Mouse (Mus musculus): ENCODE data around the gene Nt5c2. TPM values are rescaled to one million over a fixed set of nuclear protein-coding genes. Genes with fewer than 3 reads are reported as not detected.
A peak's percentile ranks its signal among the peaks of the same experiment; 100 is the strongest.

The Nt5c2 gene
- polyA plus RNA-seq, 1 experiment = 17.5 TPM

GRCm38 (mm10) chr19:46955630-46956029 lies 59.3 kb downstream of the Nt5c2 start:
- Histone ChIP-seq H3K4me3 (replicated peaks; ENCODE audit: extremely low read depth, low read depth, low read length) (no peak overlapping the region), H3K4me1 (ENCODE audit: control insufficient read depth, insufficient read depth, low read length) (peaks cover 20% of the 10 kb centered on the region)
- WGBS = 97% methylated on average over 4 of the region's 4 CpGs
- TF ChIP-seq CTCF (IDR thresholded peaks at IDR 0.05; ENCODE audit: insufficient read depth, low read length) (no peak), POLR2A (IDR thresholded peaks at IDR 0.05; ENCODE audit: borderline replicate concordance, extremely low read depth, low read depth, low read length) (no peak)
- DNase-seq = no peak

GRCm38 (mm10) chr19:46953536-46953935 lies 61.4 kb downstream of the Nt5c2 start:
- WGBS = 77% methylated on average over 3 of the region's 3 CpGs
- Histone ChIP-seq H3K4me1 (ENCODE audit: control insufficient read depth, insufficient read depth, low read length) (peaks cover 6% of the 10 kb centered on the region), H3K4me3 (replicated peaks; ENCODE audit: extremely low read depth, low read depth, low read length) (no peak overlapping the region)
- DNase-seq = no peak
- TF ChIP-seq CTCF (IDR thresholded peaks at IDR 0.05; ENCODE audit: insufficient read depth, low read length) (no peak), POLR2A (IDR thresholded peaks at IDR 0.05; ENCODE audit: borderline replicate concordance, extremely low read depth, low read depth, low read length) (no peak)

- WGBS = 58% methylated on average over 5 of the region's 5 CpGs
- Histone ChIP-seq H3K4me3 (replicated peaks; ENCODE audit: extremely low read depth, low read depth, low read length) (no peak overlapping the region), H3K4me1 (ENCODE audit: control insufficient read depth, insufficient read depth, low read length) (peaks cover 4% of the 10 kb centered on the region)
- no peak for DNase-seq
- TF ChIP-seq POLR2A (IDR thresholded peaks at IDR 0.05; ENCODE audit: borderline replicate concordance, extremely low read depth, low read depth, low read length) = no peak
- TF ChIP-seq CTCF (IDR thresholded peaks at IDR 0.05; ENCODE audit: insufficient read depth, low read length) = no peak
Measured at GRCm38 (mm10) chr19:46952986-46953385, 62.0 kb downstream of the Nt5c2 start.

- DNase-seq = no peak
- H3K4me1 ChIP-seq (ENCODE audit: control insufficient read depth, insufficient read depth, low read length) = no peaks in the 10 kb centered on the region; the same call in 1 of the 2 replicates
- H3K4me3 ChIP-seq (replicated peaks; ENCODE audit: extremely low read depth, low read depth, low read length) = no peak overlapping the region
- no peak for TF ChIP-seq POLR2A (IDR thresholded peaks at IDR 0.05; ENCODE audit: borderline replicate concordance, extremely low read depth, low read depth, low read length)
- TF ChIP-seq CTCF (IDR thresholded peaks at IDR 0.05; ENCODE audit: insufficient read depth, low read length) = no peak
- WGBS = 88% methylated on average over 6 of the region's 6 CpGs
Measured at GRCm38 (mm10) chr19:46944341-46944740, 70.6 kb downstream of the Nt5c2 start.

- Histone ChIP-seq H3K4me1 (ENCODE audit: control insufficient read depth, insufficient read depth, low read length) (peaks cover 7% of the 10 kb centered on the region), H3K4me3 (replicated peaks; ENCODE audit: extremely low read depth, low read depth, low read length) (no peak overlapping the region)
- WGBS = 10% methylated on average over 6 of the region's 6 CpGs
- TF ChIP-seq POLR2A (IDR thresholded peaks at IDR 0.05; ENCODE audit: borderline replicate concordance, extremely low read depth, low read depth, low read length) (no peak), CTCF (IDR thresholded peaks at IDR 0.05; ENCODE audit: insufficient read depth, low read length) (no peak)
- no peak for DNase-seq
Measured at GRCm38 (mm10) chr19:46937173-46937572, 77.8 kb downstream of the Nt5c2 start.

- TF ChIP-seq POLR2A (IDR thresholded peaks at IDR 0.05; ENCODE audit: borderline replicate concordance, extremely low read depth, low read depth, low read length) (no peak), CTCF (IDR thresholded peaks at IDR 0.05; ENCODE audit: insufficient read depth, low read length) (no peak)
- Histone ChIP-seq H3K4me3 (replicated peaks; ENCODE audit: extremely low read depth, low read depth, low read length) (no peak overlapping the region), H3K4me1 (ENCODE audit: control insufficient read depth, insufficient read depth, low read length) (peaks cover 7% of the 10 kb centered on the region)
- WGBS = 57% methylated on average over 4 of the region's 4 CpGs
- no peak for DNase-seq
Measured at GRCm38 (mm10) chr19:46934025-46934424, 80.9 kb downstream of the Nt5c2 start.

GRCm38 (mm10) chr19:46932608-46933007 lies 82.3 kb downstream of the Nt5c2 start:
- WGBS = 73% methylated on average over 5 of the region's 5 CpGs

GRCm38 (mm10) chr19:46930026-46930425 lies 84.9 kb downstream of the Nt5c2 start:
- Histone ChIP-seq H3K4me3 (replicated peaks; ENCODE audit: extremely low read depth, low read depth, low read length) (no peak overlapping the region), H3K4me1 (ENCODE audit: control insufficient read depth, insufficient read depth, low read length) (peaks cover 5% of the 10 kb centered on the region)
- DNase-seq = no peak
- TF ChIP-seq POLR2A (IDR thresholded peaks at IDR 0.05; ENCODE audit: borderline replicate concordance, extremely low read depth, low read depth, low read length) = no peak
- no peak for TF ChIP-seq CTCF (IDR thresholded peaks at IDR 0.05; ENCODE audit: insufficient read depth, low read length)
- WGBS = 84% methylated on average over 5 of the region's 5 CpGs

More at GRCm38 (mm10) chr19:46932608-46933007, 82.3 kb downstream of the Nt5c2 start:
- no peak for TF ChIP-seq CTCF (IDR thresholded peaks at IDR 0.05; ENCODE audit: insufficient read depth, low read length)
- Histone ChIP-seq H3K4me1 (ENCODE audit: control insufficient read depth, insufficient read depth, low read length) (peaks cover 8% of the 10 kb centered on the region), H3K4me3 (replicated peaks; ENCODE audit: extremely low read depth, low read depth, low read length) (no peak overlapping the region)
- DNase-seq = no peak

- no peak overlapping the region for H3K4me3 ChIP-seq (replicated peaks; ENCODE audit: extremely low read depth, low read depth, low read length)
- peaks cover 5% of the 10 kb centered on the region for H3K4me1 ChIP-seq (ENCODE audit: control insufficient read depth, insufficient read depth, low read length)
- TF ChIP-seq CTCF (IDR thresholded peaks at IDR 0.05; ENCODE audit: insufficient read depth, low read length) (no peak), POLR2A (IDR thresholded peaks at IDR 0.05; ENCODE audit: borderline replicate concordance, extremely low read depth, low read depth, low read length) (no peak)
- DNase-seq = peak; percentile 49
- 18% methylated on average over 6 of the region's 6 CpGs for WGBS
Measured at GRCm38 (mm10) chr19:46929044-46929587, 85.8 kb downstream of the Nt5c2 start.

- DNase-seq = no peak
- H3K4me1 ChIP-seq (ENCODE audit: control insufficient read depth, insufficient read depth, low read length) = peaks cover 5% of the 10 kb centered on the region
- no peak for TF ChIP-seq POLR2A (IDR thresholded peaks at IDR 0.05; ENCODE audit: borderline replicate concordance, extremely low read depth, low read depth, low read length)
- no peak for TF ChIP-seq CTCF (IDR thresholded peaks at IDR 0.05; ENCODE audit: insufficient read depth, low read length)
- H3K4me3 ChIP-seq (replicated peaks; ENCODE audit: extremely low read depth, low read depth, low read length) = no peak overlapping the region
- 44% methylated on average over 4 of the region's 4 CpGs for WGBS
Measured at GRCm38 (mm10) chr19:46928136-46928535, 86.8 kb downstream of the Nt5c2 start.

Data from lung, adult 2 months (tissue).